27 mouse cellular contexts compared by ENCODE assay signal in genomic region chr11:73303123-73303522, GRCm38 (mm10). TPM values are rescaled to one million over a fixed set of nuclear protein-coding genes. Genes with fewer than 3 reads are reported as not detected.
"Had no signal": no experiment of that assay in that cellular context is flagged by ENCODE, and none has a peak within 500 bp of the region (broad histone marks: within the 10 kb centered on the region; RNA-seq: fewer than 3 reads in every experiment).

No protein-coding gene starts in this region.

- H3K9ac ChIP-seq: intestine, embryonic 15.5 days; kidney, embryonic 15.5 days; limb, embryonic 12.5 days; limb, embryonic 15.5 days; liver, embryonic 14.5 days; liver, postnatal 0 days; lung, embryonic 14.5 days had no signal

- H3K27me3 ChIP-seq: intestine, embryonic 15.5 days; kidney, embryonic 15.5 days; limb, embryonic 12.5 days; limb, embryonic 15.5 days had no signal

- H3K27ac ChIP-seq: intestine, embryonic 15.5 days; kidney, embryonic 15.5 days; limb, embryonic 12.5 days; limb, embryonic 15.5 days; liver, embryonic 14.5 days; macrophage had no signal

- H3K4me2 ChIP-seq: intestine, embryonic 15.5 days; kidney, embryonic 15.5 days; limb, embryonic 12.5 days; limb, embryonic 15.5 days; liver, embryonic 11.5 days; lung, embryonic 14.5 days had no signal

- H3K4me3 ChIP-seq: intestine, embryonic 15.5 days; kidney, embryonic 15.5 days; limb, embryonic 12.5 days; limb, embryonic 15.5 days had no signal

- H3K4me1 ChIP-seq: intestine, embryonic 15.5 days; kidney, embryonic 15.5 days; limb, embryonic 12.5 days; limb, embryonic 15.5 days had no signal

- DNase-seq: kidney, adult 11 months; kidney, adult 8-10 months; kidney, postnatal 10 days; kidney, postnatal 36 days; layer of hippocampus, adult 9-11 months; liver, postnatal 0 days; lung, embryonic 14.5 days; thymus, adult 18-20 months; thymus, postnatal 4 days had no signal

- H3K36me3 ChIP-seq: intestine, embryonic 15.5 days; kidney, embryonic 15.5 days; limb, embryonic 12.5 days; limb, embryonic 15.5 days had no signal

- ATAC-seq: intestine, embryonic 15.5 days; liver, postnatal 0 days; lung, postnatal 0 days had no signal

- H3K9me3 ChIP-seq: intestine, embryonic 15.5 days; kidney, embryonic 15.5 days; limb, embryonic 12.5 days; limb, embryonic 15.5 days had no signal

RNA-seq across cellular contexts. Expression of gene Aspa, which starts 26.3 kb away (rescaled TPM):
- polyA plus RNA-seq: neural tube, embryonic 11.5 days had no signal

RNA-seq across cellular contexts. Expression of gene Gm49340, which starts 26.4 kb away (rescaled TPM):
- total RNA-seq: layer of hippocampus, postnatal 25 days; left cerebral cortex, adult 18-20 months; left cerebral cortex, postnatal 10 days; left cerebral cortex, postnatal 36 days; megakaryocyte, adult 5-6 weeks had no signal
- polyA plus RNA-seq: intestine, embryonic 15.5 days; kidney, embryonic 15.5 days; limb, embryonic 12.5 days; limb, embryonic 15.5 days; liver, embryonic 11.5 days; lung, embryonic 14.5 days; lung, postnatal 0 days; macrophage; neural tube, embryonic 11.5 days; neural tube, embryonic 14.5 days; small intestine, adult 2 months; spleen, adult 2 months; stomach, embryonic 16.5 days had no signal

RNA-seq across cellular contexts. Expression of gene Spata22, which starts 26.4 kb away (rescaled TPM):
- total RNA-seq: layer of hippocampus, postnatal 25 days; left cerebral cortex, adult 18-20 months; left cerebral cortex, postnatal 36 days; megakaryocyte, adult 5-6 weeks had no signal
- polyA plus RNA-seq: limb, embryonic 12.5 days; limb, embryonic 15.5 days; liver, embryonic 11.5 days; lung, embryonic 14.5 days; lung, postnatal 0 days; macrophage; neural tube, embryonic 11.5 days; neural tube, embryonic 14.5 days; small intestine, adult 2 months; spleen, adult 2 months had no signal

RNA-seq across cellular contexts. Expression of gene Trpv3, which starts 35.9 kb away (rescaled TPM):
- total RNA-seq: megakaryocyte, adult 5-6 weeks had no signal
- polyA plus RNA-seq: macrophage had no signal

RNA-seq across cellular contexts. Expression of gene Olfr20, which starts 47.5 kb away (rescaled TPM):
- total RNA-seq: layer of hippocampus, postnatal 25 days; left cerebral cortex, adult 18-20 months; left cerebral cortex, postnatal 10 days; left cerebral cortex, postnatal 36 days; megakaryocyte, adult 5-6 weeks had no signal
- polyA plus RNA-seq: intestine, embryonic 15.5 days; kidney, embryonic 15.5 days; limb, embryonic 12.5 days; limb, embryonic 15.5 days; liver, postnatal 0 days; lung, embryonic 14.5 days; lung, postnatal 0 days; macrophage; neural tube, embryonic 11.5 days; neural tube, embryonic 14.5 days; spleen, adult 2 months; stomach, embryonic 16.5 days had no signal
